Mouse (Mus musculus) heart, postnatal 0 days (tissue): ENCODE data around the gene Gm10961.

Source experiments
- CTCF ChIP-seq: IDR thresholded peaks from 2 replicates; pipeline ENCODE4 v1.5.1; 2016; ENCODE audit warnings: antibody characterized with exemption, control low read depth, low read depth
- EP300 ChIP-seq: IDR thresholded peaks from 2 replicates; pipeline ENCODE4 v1.6.1; 2016; ENCODE audit warnings: antibody characterized with exemption, low read depth

DNA sequence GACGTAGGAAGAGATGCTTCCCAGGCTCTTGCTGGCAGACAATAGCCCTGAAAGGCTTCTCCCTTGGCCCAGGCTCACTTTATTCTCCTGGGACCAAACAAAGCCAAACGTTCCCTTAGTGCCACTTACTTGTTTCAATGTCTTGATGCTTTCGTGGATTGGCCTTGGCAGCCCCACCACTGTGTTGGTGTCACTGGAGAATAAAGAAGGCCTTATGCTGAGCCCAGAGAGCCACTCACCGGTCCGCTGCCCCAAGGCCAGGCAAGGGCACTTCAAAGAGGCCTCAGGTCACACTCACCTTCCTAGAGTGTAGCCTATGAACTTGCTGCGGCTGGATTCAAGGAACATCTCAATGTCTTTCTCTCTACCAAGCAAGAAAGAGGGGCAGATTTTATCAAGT, 11.2 kb upstream of the Gm10961 start:
- no peak for TF ChIP-seq CTCF
- TF ChIP-seq EP300, result no peak
